Mouse (Mus musculus): ENCODE results near the gene Fkbp8. TPM values are rescaled to one million over a fixed set of nuclear protein-coding genes. Genes with fewer than 3 reads are reported as not detected.

Gene Fkbp8
- polyA plus RNA-seq, 1 experiment from 2014 or later: 322 TPM

- Histone ChIP-seq H3K9me3 (replicated peaks) (no peaks in the 10 kb centered on the region), H3K4me1 (peaks cover 34% of the 10 kb centered on the region), H3K27ac (peak overlapping the region; percentile 99), H3K36me3 (peaks cover 36% of the 10 kb centered on the region), H3K27me3 (no peaks in the 10 kb centered on the region), H3K9ac (peak overlapping the region; percentile 70), H3K4me2 (peak overlapping the region; percentile 84), H3K4me3 (replicated peaks) (peak overlapping the region; percentile 65)
- ATAC-seq (replicated peaks; ENCODE audit: low FRiP score): peak; percentile 73
- under 1% methylated on average over 32 of the region's 32 CpGs for WGBS
Observed at GRCm38 (mm10) chr8:70538633-70539076, 11.1 kb downstream of the Fkbp8 start.

- Histone ChIP-seq H3K4me2 (peak within 1 kb of the TSS; percentile 84), H3K9ac (peak within 1 kb of the TSS; percentile 70), H3K27ac (peak within 1 kb of the TSS; percentile 99), H3K9me3 (replicated peaks) (no peaks in the 10 kb centered on the region), H3K4me1 (peaks cover 39% of the 10 kb centered on the region), H3K27me3 (no peaks in the 10 kb centered on the region), H3K4me3 (replicated peaks) (peak within 1 kb of the TSS; percentile 65), H3K36me3 (peaks cover 30% of the 10 kb centered on the region)
- under 1% methylated on average over 58 of the region's 58 CpGs for WGBS
- ATAC-seq (replicated peaks; ENCODE audit: low FRiP score): peak; percentile 91
Observed at GRCm38 (mm10) chr8:70539077-70539813, 11.7 kb downstream of the Fkbp8 start, which contains the start of gene Ell. Ell (plus strand) TSS chr8:70539457.

GRCm38 (mm10) chr8:70540013-70540506 is 12.5 kb downstream of the Fkbp8 start:
- Histone ChIP-seq H3K27ac (peak overlapping the region; percentile 99), H3K36me3 (peaks cover 22% of the 10 kb centered on the region), H3K4me2 (peak overlapping the region; percentile 84), H3K9ac (peak overlapping the region; percentile 70), H3K9me3 (replicated peaks) (no peaks in the 10 kb centered on the region), H3K27me3 (no peaks in the 10 kb centered on the region), H3K4me1 (peaks cover 43% of the 10 kb centered on the region), H3K4me3 (replicated peaks) (peak overlapping the region; percentile 65)
- 13% methylated on average over 4 of the region's 4 CpGs for WGBS
- no peak for ATAC-seq (replicated peaks; ENCODE audit: low FRiP score)

GRCm38 (mm10) chr8:70540507-70541071 is 13.1 kb downstream of the Fkbp8 start:
- peaks cover 46% of the 10 kb centered on the region for H3K4me1 ChIP-seq
- peak overlapping the region; percentile 99 for H3K27ac ChIP-seq
- H3K4me2 ChIP-seq: peak overlapping the region; percentile 84
- H3K36me3 ChIP-seq: peaks cover 17% of the 10 kb centered on the region
- H3K9me3 ChIP-seq (replicated peaks): no peaks in the 10 kb centered on the region
- peak overlapping the region; percentile 65 for H3K4me3 ChIP-seq (replicated peaks)
- ATAC-seq (replicated peaks; ENCODE audit: low FRiP score): no peak
- no peaks in the 10 kb centered on the region for H3K27me3 ChIP-seq
- WGBS: 34% methylated on average over 7 of the region's 7 CpGs
- peak overlapping the region; percentile 70 for H3K9ac ChIP-seq

- Histone ChIP-seq H3K4me2 (peak overlapping the region; percentile 84), H3K9ac (peak overlapping the region; percentile 70; the same call in 1 of the 2 replicates), H3K36me3 (peaks cover 12% of the 10 kb centered on the region), H3K4me3 (replicated peaks) (peak overlapping the region; percentile 65), H3K27ac (peak overlapping the region; percentile 99), H3K9me3 (replicated peaks) (no peaks in the 10 kb centered on the region), H3K27me3 (no peaks in the 10 kb centered on the region), H3K4me1 (peaks cover 46% of the 10 kb centered on the region)
- 74% methylated on average over 5 of the region's 5 CpGs for WGBS
- no peak for ATAC-seq (replicated peaks; ENCODE audit: low FRiP score)
Observed at GRCm38 (mm10) chr8:70541081-70541480, 13.6 kb downstream of the Fkbp8 start.

- H3K4me2 ChIP-seq: no peak overlapping the region
- no peak overlapping the region for H3K4me3 ChIP-seq (replicated peaks)
- no peaks in the 10 kb centered on the region for H3K36me3 ChIP-seq
- peak overlapping the region; percentile 5; the same call in 1 of the 2 replicates for H3K27ac ChIP-seq
- no peak overlapping the region for H3K9ac ChIP-seq
- 80% methylated on average over 6 of the region's 6 CpGs for WGBS
- no peaks in the 10 kb centered on the region for H3K9me3 ChIP-seq (replicated peaks)
- no peak for ATAC-seq (replicated peaks; ENCODE audit: low FRiP score)
- H3K4me1 ChIP-seq: peaks cover 50% of the 10 kb centered on the region
- no peaks in the 10 kb centered on the region for H3K27me3 ChIP-seq
Observed at GRCm38 (mm10) chr8:70544200-70544687, 16.7 kb downstream of the Fkbp8 start.

GRCm38 (mm10) chr8:70546412-70546811 is 18.9 kb downstream of the Fkbp8 start:
- H3K4me3 ChIP-seq (replicated peaks): no peak overlapping the region
- ATAC-seq (replicated peaks; ENCODE audit: low FRiP score): no peak
- no peaks in the 10 kb centered on the region for H3K27me3 ChIP-seq
- no peak overlapping the region for H3K9ac ChIP-seq
- H3K4me1 ChIP-seq: peaks cover 38% of the 10 kb centered on the region
- H3K36me3 ChIP-seq: 0 out of 2 replicates have a peak, but pooled peaks cover 2% of the 10 kb centered on the region
- WGBS: 71% methylated on average over 4 of the region's 4 CpGs
- H3K4me2 ChIP-seq: no peak overlapping the region
- no peak overlapping the region for H3K27ac ChIP-seq
- H3K9me3 ChIP-seq (replicated peaks): no peaks in the 10 kb centered on the region

GRCm38 (mm10) chr8:70547762-70548161 is 20.2 kb downstream of the Fkbp8 start:
- no peaks in the 10 kb centered on the region for H3K9me3 ChIP-seq (replicated peaks)
- H3K27me3 ChIP-seq: no peaks in the 10 kb centered on the region
- 91% methylated on average over 6 of the region's 6 CpGs for WGBS
- H3K36me3 ChIP-seq: 0 out of 2 replicates have a peak, but pooled peaks cover 2% of the 10 kb centered on the region
- H3K4me2 ChIP-seq: no peak overlapping the region
- no peak overlapping the region for H3K4me3 ChIP-seq (replicated peaks)
- no peak for ATAC-seq (replicated peaks; ENCODE audit: low FRiP score)
- H3K4me1 ChIP-seq: peaks cover 44% of the 10 kb centered on the region
- no peak overlapping the region for H3K9ac ChIP-seq
- no peak overlapping the region for H3K27ac ChIP-seq

- no peak for ATAC-seq (replicated peaks; ENCODE audit: low FRiP score)
- Histone ChIP-seq H3K9me3 (replicated peaks) (no peaks in the 10 kb centered on the region), H3K36me3 (0 out of 2 replicates have a peak, but pooled peaks cover 2% of the 10 kb centered on the region), H3K4me1 (peaks cover 48% of the 10 kb centered on the region), H3K4me3 (replicated peaks) (no peak overlapping the region), H3K9ac (no peak overlapping the region), H3K27me3 (no peaks in the 10 kb centered on the region), H3K27ac (no peak overlapping the region), H3K4me2 (no peak overlapping the region)
- 89% methylated on average over 10 of the region's 10 CpGs for WGBS
Observed at GRCm38 (mm10) chr8:70549412-70550184, 22.1 kb downstream of the Fkbp8 start.

GRCm38 (mm10) chr8:70551558-70552161 is 24.1 kb downstream of the Fkbp8 start:
- Histone ChIP-seq H3K9me3 (replicated peaks) (no peaks in the 10 kb centered on the region), H3K9ac (no peak overlapping the region), H3K36me3 (0 out of 2 replicates have a peak, but pooled peaks cover 2% of the 10 kb centered on the region), H3K27me3 (no peaks in the 10 kb centered on the region), H3K4me2 (no peak overlapping the region), H3K4me1 (peaks cover 42% of the 10 kb centered on the region), H3K27ac (peak overlapping the region; percentile 7; the same call in 1 of the 2 replicates), H3K4me3 (replicated peaks) (no peak overlapping the region)
- WGBS: 38% methylated on average over 3 of the region's 3 CpGs
- no peak for ATAC-seq (replicated peaks; ENCODE audit: low FRiP score)

- no peak overlapping the region for H3K4me2 ChIP-seq
- 0 out of 2 replicates have a peak, but pooled peaks cover 8% of the 10 kb centered on the region for H3K36me3 ChIP-seq
- peak overlapping the region; percentile 32; the same call in 1 of the 2 replicates for H3K27ac ChIP-seq
- H3K27me3 ChIP-seq: no peaks in the 10 kb centered on the region
- 0 out of 2 replicates have a peak, but pooled peaks have one; percentile 20 for ATAC-seq (replicated peaks; ENCODE audit: low FRiP score)
- H3K9me3 ChIP-seq (replicated peaks): no peaks in the 10 kb centered on the region
- H3K4me3 ChIP-seq (replicated peaks): no peak overlapping the region
- WGBS: 38% methylated on average over 1 of the region's 1 CpGs
- H3K4me1 ChIP-seq: peaks cover 38% of the 10 kb centered on the region
- H3K9ac ChIP-seq: no peak overlapping the region
Observed at GRCm38 (mm10) chr8:70552836-70553235, 25.3 kb downstream of the Fkbp8 start.
